Mouse (Mus musculus) lung, postnatal 14 days (tissue): Measurements from ENCODE around the gene Mfsd4a.

Experiments used
- DNase-seq: peaks from one replicate; pipeline ENCODE4 v3.0.0; 2021

The Mfsd4a gene

GRCm38 (mm10) chr1:132065001-132065400, 2.9 kb downstream of the Mfsd4a start:
- no peak for DNase-seq

- no peak for DNase-seq
Observed at GRCm38 (mm10) chr1:132063096-132063495, 4.8 kb downstream of the Mfsd4a start.

DNA sequence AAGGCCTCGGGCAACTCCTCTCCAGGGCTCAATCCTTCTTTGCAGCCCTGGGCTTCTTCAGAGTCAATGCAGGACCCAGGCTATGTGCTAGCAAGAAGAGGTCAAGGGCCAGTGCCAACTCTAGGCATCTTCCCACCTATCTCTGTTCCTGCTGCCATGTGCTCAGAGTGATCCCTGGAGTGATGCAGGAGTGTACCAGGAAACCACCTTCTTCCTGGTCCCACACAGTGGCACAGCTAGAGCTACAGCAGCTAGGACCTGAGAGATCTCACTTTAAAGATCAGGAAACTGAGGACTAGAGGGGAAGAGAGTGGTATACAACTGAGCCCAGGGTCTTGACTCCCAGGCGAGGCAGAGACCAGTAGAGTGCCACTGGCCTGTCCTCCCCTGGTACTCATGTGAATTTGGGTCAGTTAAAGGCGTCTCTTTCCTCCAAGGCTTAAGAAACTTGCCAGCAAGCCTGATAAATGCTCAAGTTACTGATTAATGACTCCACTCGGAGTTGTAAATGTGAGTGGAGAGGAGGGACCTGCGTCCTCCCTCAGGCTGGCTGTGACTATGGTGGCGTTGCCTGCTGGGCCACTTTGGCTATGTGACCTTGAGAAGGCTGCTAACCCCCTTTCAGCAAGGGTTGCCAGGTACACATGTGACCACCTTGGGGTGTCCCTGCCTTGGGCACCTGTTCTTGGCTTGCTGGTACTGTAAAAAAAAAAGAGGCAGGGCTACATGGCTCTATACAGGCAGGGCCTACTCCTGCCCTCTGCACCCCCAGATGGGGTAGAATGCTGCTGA, 5.9 kb downstream of the Mfsd4a start:
- no peak for DNase-seq

GRCm38 (mm10) chr1:132060036-132060769, 7.7 kb downstream of the Mfsd4a start:
- DNase-seq: no peak

DNA sequence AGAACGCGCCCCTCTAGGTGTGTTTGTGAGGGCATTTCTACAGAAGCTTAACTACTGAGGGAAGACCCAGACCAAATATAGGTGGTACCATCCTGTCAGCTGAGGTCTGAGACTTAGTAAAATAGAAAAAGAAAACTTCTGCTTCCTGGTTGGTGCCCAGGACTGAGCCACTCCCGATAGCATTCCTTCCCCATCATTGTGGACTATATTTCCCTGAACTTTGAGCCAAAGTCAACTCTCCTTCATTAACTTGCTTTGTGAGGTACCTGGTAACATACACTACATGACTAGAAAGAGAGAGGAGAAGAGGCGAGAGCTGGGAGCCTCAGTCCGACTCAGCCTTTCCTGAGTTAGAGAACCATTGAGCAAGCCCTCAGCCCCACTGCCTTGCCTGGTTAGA, 9.3 kb downstream of the Mfsd4a start:
- DNase-seq: no peak

- DNase-seq: peak; percentile 28
Observed at GRCm38 (mm10) chr1:132055054-132055664, 12.7 kb downstream of the Mfsd4a start.

GRCm38 (mm10) chr1:132054387-132054786, 13.5 kb downstream of the Mfsd4a start:
- DNase-seq: no peak

DNA sequence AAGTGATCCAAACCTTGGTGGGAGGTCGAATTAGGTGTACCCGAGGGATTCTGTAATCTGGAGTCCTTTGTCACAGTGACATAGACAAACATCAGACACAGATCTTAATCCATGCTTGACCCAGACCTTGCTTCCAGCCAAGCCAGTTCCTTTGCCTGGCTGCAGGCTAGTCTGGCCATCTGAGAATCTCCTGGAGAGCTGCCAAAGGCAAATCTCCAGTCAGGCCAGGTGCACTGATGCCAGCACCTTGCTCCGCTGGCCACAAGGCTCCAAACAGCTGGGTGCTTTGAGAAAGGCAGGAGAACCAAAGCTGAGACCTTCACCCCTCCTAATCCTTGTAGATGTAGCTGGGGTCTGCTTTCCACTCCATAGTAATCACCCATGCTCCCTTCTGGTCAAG, 16.1 kb downstream of the Mfsd4a start:
- DNase-seq: no peak

- peak; percentile 80 for DNase-seq
Observed at GRCm38 (mm10) chr1:132046143-132046735, 21.6 kb downstream of the Mfsd4a start.

DNA sequence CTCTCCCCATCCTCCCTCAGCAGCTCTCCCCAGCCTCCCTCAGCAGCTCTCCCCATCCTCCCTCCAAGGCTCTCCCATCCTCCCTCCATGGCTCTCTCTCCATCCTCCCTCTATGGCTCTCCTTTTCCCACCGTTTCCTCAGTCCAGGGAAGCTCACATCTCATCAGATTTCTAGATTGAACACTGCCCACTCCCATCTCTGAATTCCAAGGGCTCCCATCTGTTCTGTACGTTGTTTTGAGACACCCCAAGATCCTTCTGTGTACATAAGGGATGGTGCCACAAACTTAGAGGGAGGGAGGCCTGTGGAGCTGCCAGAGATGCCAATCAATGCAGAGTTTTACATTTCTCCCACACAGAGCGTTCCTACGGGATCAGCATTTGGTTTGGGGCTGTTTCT, 24.1 kb downstream of the Mfsd4a start:
- no peak for DNase-seq

DNA sequence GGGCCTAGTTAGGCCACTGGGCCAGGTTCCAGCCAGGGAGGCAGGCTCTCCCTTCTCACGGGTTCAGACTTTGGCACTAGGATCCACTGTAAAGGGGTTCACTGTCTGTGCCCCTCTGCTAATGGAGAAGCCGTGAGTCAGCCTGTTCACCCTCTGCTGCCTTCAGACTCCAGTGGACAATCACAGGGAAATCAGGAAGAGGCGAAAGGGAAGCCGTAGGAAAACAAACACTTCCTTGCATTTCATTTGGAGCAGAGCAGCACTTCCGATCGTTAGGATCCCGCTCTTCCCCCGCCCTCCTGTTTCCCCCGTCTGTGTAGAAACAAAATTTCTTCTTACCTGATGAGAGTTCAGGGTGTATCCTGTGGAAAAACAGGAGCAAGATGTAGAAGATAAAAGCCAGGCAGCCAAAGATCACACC, 27.7 kb downstream of the Mfsd4a start:
- peak; percentile 38 for DNase-seq

DNA sequence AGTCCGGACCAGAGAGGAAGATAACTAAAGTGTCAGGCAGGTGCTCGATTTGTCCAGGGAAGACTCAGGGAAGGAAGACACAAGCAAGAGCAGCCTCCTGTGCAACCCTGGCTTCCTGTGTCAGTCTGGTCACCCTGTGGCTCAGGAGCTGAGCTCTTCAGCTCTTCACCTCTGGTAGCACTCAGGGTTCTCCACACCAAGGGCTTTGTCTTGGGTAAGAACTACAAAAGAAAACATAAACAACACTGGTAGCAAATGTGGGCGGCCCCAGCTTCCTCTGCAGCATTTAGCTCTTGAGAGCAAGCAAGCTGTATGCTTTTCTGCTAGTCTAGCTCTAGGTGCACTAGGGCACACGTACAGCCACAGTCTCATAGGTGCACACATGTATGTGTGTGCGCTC, 29.1 kb downstream of the Mfsd4a start:
- no peak for DNase-seq

- no peak for DNase-seq
Observed at GRCm38 (mm10) chr1:132037746-132038145, 30.1 kb downstream of the Mfsd4a start.

DNA sequence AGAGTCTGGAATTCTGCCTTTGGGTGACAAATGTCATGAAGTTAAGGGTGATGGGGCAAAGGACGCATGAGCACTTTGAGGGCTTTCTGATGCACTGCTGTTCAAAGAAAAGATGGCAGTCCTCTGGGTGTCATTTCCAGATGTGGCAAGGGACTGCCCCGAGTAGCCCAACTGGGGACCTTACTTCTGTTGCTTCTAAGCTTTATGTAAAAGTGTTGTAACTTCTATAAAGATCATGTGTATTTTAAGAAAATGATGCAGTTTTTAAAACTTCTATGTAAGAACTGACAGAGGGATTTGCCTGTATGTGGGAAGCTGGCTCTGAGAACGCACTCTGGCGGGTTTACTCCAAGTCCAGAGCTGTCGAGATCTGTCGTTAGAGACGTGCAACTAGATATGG, 35.7 kb downstream of the Mfsd4a start:
- no peak for DNase-seq

DNA sequence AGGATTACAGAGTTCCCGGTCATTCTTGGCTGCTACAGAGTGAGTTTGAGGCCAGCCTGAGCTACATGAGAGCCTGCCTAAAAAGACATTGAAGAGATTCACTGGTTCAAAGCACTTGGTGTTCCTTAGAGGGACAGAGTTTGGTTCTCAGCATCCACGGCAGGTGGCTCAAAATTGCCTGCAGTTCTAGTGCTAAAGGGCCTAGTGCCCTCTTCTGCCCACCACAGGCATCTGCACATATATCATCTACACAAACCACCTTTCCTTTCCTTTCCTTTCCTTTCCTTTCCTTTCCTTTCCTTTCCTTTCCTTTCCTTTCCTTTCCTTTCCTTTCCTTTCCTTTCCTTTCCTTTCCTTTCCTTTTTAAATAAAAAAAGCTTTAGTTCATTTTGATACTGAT, 37.3 kb downstream of the Mfsd4a start:
- DNase-seq: no peak

DNA sequence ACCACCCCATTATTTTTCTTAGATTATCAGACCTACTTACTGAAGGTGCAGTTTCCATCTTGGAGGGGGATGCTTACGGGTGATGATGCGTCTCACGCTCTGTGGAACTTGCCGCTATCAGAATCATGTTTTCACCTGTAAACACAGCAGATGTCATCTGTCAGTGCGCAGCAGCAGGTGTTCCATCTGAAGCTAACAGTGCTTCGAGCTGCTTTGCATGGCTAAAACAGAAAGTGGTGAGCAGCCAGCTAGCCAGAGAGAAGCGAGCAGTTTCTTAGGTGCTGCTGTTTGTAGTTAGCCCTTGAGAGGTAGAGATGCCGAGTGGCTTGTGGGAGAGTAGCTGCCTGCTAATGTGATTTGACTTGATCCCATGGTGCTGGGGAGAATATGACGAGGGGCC, 39.4 kb downstream of the Mfsd4a start:
- DNase-seq: no peak

DNA sequence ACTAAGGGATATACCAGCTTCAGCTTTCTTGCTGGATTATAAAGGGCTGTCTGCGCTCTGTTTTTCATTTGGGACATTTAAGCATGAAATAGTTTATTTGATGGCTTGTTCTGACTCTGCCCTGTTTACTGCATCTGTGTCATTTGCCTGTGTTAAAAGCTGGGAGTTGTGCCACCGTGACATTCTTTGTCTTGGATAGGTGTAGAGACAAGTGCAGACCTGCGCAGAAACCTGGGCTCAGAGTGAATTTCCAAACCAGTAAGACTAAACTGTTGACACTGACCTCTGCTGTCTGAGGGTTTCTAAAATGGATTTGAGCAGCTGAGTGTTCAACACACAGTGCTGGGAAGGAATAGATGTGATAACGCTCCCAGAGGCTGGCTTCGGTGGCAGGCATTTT, 39.9 kb downstream of the Mfsd4a start:
- DNase-seq: no peak

DNA sequence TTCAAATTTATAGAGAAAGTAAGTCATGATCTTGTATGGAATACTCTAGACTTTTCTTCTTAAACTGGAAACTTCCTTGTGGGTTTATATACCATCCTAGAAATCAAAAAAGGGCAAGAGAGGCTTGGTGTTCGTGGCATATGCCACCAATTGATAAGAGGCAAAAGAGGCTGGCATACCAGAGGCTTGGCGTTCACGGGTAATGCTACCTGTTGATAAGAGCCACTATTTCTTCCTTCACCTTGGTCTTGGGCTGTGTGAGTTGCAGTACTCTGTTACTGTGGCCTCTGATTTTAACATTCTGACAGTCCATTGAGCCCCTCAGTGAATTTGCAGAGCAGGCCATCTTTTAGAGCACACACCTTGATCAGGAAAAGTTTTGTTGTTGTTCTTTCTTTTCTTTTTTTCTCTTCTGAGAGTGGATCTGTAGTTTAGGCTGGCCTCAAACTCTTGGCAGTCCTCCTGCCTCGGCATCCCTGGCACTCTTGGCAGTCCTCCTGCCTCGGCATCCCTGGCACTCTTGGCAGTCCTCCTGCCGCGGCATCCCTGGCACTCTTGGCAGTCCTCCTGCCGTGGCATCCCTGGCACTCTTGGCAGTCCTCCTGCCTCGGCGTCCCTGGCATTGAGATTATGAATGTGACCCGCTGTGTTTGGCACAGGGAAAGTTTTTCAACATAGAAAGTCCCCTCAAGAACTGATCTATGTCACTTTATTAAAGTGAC, 40.8 kb downstream of the Mfsd4a start:
- no peak for DNase-seq

DNA sequence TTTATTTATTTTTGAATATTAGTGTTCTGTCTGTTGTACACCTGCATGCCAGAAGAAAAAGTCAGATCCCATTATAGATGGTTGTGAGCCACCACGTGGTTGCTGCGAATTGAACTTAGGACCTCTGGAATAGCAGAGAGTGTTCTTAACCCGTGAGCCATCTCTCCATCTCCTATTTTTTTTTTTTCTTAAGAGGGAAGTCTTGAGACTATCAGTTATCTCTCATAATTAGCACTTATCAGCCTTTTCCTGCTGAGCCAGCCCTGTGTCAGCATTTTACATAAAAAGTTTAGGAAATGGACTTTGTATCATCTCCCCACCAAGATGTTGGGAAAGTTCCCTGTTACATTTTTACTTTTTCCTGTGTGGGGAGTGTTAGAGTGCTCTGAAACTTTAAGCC, 45.8 kb downstream of the Mfsd4a start:
- no peak for DNase-seq

- DNase-seq: no peak
Observed at GRCm38 (mm10) chr1:132019876-132020275, 48.0 kb downstream of the Mfsd4a start.

GRCm38 (mm10) chr1:132016691-132017090, 51.2 kb downstream of the Mfsd4a start:
- DNase-seq: no peak

DNA sequence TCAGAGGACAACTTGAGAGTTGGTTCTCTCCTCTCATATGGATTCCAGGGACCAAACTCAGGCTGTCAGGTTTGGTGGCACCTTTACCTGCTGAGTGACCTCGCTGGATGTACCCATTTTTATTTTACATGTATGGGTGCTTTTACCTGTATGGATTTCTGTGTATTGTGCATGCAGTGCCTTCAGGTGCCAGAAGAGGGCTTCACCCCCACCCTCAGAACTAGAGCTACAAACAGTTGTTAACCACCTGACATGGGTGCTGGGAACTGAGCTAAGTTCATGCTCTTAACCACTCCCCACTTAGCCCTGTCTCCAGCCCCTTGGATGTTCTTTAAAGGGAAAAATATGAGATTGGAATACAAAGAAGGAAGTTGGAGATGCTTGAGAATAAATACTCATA, 53.1 kb downstream of the Mfsd4a start:
- DNase-seq: no peak

GRCm38 (mm10) chr1:132012861-132013260, 55.0 kb downstream of the Mfsd4a start:
- no peak for DNase-seq
